Mouse (Mus musculus) CD8-positive naive resting alpha-beta T cell, adult 2 months (primary cell): Measurements from ENCODE around the gene Cds2.
"Not testable (repeated sequence)": the region's sequence is repeated elsewhere in the genome, so short reads cannot be mapped to it uniquely, and the experiment has no call there.

ENCODE experiments used
- DNase-seq, 2 experiments: peaks; one replicate each; pipeline ENCODE4 v3.0.0; 2022; ENCODE audit warnings: low read depth in 2 of 2, low spot score in 2 of 2

Cds2 gene

DNA sequence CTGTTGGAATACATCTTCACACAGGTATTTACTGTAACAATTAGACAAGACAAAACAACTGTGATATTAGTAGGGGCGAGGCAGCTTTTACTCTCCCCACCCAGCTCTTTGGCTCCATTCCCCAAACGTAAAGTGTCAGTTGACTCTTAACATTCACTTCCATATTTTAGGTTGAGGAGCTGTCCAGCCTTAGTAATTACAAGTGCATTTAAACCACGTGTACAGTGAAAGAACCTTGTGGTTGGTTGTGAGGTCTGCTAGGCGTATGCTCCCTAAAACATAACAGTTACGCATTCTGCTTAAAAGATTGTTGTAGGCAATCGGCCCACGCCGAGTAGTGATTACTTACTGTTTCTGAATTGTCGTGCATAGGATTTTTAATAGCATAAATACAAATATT, 2.2 kb downstream of the Cds2 start:
- DNase-seq: no peak

DNA sequence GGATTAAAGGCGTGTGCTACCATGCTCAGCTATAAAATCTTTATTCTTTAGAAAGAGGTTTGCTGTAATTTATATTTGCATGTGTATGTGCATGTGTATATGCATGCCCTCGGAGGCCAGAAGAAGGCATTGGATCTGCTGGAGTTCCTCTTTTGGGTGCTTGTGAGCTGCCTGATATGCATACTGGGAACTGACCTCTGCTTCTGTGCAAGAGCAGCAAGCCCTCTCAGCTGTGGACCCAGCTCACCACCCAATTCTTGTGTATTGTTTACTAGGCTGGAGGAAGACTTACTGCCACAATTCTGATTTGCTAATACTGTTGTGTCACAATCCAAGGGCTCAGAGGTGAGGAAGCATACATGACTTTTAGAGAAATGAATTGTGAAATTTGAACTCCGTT, 3.1 kb downstream of the Cds2 start:
- DNase-seq: no peak

DNA sequence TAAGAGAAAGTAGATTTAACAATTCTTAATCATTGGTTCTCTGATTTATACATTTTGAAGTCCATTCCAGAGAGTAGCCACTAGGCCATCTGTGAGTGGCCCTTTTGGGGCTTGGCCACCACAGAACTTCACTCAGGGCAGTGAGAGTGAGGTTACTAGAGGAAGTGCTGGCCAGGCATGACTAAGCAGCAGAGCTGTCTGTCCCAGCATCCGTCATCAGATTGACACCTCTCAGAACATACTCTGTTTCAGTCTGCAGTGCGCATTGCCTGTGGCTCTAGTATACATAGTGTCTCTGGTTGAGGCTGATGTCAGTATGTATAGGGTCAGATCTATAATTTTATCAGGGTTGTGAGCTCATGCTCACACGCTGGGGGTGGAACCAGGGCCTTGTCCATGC, 6.3 kb downstream of the Cds2 start:
- DNase-seq: no peak

DNA sequence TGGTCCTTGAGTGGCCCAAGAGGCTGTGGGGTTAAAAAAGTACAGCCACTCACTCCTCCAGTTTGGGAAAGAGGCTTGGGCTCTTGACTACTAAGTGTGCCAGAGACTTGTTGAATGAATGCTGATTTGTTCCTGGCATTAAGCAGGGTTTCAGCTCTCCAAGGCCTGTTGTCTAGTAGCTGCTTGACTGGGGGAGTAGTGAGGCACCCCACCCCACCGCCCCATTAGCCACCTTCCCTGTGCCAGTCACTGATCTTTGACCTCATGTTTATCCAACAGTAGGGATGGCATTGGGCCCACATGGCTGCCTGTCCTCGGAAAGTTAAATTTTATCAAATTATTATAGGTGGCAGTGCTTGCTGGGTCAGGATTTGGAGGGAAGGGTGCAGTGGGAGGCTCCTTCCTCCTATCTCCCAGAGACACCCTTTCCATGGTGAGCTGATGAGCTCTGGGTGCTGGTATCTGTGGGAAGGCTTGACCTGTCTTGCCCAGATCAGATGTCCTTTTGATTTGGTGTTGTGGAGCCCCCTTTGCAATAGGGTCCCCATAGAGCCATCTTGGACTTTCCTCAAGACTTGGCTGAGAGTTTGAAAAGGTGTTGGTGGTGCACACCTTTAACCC, 7.5 kb downstream of the Cds2 start:
- DNase-seq: no peak

DNA sequence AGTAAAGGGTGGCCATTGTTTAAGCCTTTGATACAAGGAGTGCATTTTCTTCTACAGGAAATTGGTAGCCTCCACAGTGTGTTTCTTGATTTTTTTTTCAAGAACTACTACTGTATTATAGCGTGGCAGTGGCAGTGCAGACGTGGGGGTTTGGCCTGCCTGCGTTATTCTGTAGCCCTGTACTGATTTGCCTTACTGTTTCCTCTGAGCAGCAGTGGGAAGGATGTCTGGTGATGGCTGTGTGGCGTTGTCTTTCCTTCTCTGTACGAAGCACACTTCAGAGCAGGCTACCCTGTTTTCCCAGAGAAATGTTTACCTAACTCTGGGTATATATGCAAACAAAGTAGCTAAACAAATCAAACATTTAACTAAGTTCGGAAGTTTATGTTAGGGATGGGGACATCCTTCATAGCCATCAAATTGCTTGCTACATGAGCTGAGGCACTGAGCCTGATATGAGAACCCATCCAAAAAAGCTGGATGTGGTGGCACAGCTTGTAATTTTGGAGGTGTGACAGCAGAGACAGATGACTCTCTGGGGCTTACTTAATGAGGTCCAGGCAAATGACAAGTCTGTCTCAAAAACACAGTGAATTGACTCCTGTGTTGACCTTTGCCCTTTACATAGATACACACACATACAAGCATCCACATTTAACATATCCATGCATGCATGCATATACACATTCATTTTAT, 9.9 kb downstream of the Cds2 start:
- DNase-seq: no peak

DNA sequence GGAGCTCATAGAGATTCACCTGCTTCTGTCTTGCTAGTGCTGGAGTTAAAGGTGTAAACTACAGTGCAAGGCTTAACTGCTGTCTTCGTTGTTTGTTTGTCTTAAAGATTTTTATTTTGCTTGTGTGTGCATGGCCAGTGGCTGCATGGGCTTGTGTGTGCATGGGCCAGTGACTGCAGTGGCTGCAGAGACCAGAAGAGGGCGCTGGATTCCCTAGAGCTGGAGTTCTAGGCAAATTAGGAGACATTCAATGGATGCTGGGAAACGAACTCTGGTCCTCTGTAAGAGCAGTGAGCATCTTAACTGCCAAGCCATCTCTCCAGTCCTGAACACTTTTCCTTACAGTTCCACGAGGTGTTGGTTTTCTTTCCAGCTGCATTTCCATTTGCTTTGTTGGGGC, 12.6 kb downstream of the Cds2 start:
- DNase-seq: no peak

DNA sequence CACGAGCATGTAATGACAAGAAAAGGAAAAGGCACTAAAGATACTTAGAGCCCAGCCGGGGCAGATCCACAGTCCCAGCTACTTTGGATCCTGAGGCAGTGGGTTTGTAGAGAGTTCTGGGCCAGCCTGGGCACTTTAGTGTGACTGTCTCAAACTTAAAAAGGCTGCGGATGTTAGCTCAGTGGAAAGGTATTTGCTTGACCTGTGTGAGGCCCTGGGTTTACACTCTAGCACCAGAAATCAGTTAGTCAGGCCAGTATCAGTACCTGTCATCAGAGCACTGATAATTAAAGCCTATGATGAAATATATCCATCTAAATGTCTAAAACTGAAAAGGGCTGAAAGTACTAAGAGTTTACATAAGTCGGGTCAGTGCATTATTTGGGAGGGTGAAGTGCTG, 13.3 kb downstream of the Cds2 start:
- no peak for DNase-seq

DNA sequence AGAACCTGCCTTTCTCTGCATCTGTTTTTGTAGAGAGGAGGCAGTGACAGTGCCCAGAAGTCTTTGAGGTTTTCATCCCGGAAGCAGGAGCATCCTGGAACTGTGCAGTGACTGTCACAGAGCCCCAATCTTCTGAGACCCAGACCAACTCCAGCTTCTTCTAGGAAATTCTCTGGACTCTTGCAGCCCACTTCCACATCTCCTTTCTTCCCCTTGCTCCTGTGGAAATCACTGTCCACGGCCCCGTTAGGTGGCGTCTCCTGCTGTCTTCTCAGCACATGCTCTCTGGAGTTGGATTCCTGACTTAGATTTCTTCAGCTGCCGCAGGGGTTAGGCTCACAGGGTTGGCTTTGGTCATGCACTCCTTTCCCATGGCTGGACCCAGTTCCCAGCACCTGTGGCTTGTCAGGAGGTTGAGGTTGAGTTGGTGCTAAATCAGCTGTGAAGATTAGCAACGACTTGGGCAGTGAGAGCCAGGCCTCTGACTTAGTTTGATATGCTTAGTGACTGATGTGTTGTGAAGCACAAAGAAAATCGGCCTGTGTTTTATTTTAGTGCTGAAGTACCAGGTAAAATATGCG, 15.4 kb downstream of the Cds2 start:
- no peak for DNase-seq

DNA sequence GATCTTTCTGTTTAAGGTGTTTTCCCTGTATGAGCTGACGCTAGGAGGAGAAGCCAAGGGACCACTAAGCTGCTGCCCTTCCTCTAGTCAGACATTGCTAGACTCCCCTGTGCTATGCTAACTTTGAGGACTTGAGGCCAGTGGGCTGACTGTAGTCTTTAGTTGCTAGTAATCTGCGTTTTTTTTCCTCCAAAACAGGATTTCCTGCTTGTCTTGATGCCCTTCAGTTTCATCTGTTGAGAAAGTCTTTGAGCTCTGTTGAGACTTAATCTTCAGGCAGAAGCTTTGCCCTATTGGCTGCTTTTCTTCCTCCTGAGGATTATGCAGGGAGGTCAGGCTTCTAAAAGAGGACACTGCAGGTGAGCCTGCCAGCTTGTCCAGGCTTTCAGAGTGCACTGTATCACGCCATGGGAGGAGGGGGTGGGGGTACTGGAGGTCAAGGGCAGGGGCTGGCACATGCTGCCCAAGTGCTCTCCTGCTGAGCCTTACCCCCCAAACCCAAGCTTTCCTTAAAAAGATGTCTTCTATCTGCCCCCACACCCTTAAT, 16.5 kb downstream of the Cds2 start:
- DNase-seq: no peak

DNA sequence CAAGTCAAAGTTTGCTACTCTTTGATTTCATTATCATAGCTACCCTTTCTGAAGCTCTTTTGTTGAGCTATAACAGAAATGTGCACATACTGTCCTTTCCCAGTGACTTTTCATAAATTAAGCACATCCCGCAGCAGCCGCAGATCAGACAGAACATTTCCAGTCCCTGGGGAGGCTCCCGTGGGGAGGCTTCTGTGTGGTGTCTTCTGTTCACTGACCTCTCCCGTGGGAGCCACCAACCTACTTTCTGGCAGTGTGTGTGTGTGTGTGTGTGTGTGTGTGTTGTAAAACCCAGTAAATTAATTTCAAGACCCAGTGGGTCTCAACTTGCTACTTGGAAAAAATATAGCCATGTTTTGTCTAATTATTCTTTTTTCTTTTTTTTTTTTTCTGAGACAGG, 17.0 kb downstream of the Cds2 start:
- no peak for DNase-seq

DNA sequence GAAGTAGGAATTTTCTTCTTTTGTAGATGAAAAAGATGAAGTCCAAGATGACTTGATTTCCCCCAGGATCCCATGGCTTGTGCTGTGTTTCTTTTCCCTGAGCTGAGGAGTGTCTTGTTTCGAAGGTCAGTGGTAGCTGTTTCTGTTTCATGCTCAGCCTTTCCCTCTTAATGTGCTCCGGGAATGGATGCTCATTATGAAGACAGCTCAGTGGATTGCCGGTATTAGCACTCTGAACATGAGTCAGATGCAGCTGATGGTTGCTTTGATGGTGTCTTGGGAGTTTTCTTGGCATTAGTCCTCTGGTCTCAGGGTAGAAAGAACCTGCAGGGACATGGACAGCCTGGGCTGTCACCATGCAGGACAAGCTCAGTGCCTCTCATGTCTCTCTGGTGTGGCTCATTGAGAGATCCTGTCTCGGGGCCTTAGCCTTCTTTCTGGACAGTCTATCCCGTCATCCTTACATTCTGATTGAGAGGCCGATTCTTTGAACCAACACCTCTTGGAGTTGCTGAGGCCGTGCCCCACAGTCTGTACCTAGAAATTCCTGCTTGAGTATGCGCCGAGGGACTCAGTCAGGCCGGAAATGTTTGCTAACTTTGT, 17.7 kb downstream of the Cds2 start:
- DNase-seq: no peak

DNA sequence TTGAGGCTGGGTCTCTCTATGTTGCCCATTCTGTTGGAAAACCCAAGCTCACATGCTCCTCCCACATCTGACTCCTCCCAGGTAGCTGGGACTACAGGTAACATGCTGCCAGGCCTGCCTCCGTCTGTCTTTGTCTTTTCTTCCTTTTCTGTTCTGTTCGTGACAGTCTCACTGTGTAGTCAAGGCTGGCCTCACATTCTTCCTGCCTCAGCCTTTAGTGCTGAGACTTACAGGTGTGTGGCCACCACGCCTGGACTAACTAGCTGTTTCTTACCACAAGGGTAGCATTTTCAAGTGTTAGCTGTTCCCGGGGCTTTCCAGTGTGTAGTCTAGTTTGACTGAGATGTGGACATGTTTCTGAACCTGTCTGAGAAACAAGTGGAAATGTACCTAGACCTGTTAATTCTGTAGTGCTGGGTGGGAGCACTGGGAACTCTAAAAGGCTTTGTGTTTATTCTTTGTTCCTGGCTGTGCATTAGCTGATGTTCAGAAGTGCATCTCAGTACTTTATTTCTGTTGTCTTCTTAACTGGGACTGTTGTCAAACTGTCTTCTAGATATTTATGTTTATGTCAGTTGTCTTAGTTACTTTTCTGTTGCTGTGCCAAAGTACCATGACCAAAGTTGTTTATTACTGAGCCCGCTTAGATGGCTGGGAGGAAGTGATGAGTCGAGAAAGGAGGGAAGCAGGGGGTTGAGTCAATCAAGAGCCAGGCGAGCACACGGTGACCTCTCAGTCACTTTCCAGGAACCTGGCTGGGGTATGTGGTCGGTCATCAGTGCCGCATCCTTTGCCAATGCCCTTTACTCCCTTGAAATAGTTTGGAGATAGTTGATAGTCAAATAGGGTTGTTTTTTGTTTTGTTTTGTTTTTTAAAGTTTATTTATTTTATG, 18.9 kb downstream of the Cds2 start:
- no peak for DNase-seq

DNA sequence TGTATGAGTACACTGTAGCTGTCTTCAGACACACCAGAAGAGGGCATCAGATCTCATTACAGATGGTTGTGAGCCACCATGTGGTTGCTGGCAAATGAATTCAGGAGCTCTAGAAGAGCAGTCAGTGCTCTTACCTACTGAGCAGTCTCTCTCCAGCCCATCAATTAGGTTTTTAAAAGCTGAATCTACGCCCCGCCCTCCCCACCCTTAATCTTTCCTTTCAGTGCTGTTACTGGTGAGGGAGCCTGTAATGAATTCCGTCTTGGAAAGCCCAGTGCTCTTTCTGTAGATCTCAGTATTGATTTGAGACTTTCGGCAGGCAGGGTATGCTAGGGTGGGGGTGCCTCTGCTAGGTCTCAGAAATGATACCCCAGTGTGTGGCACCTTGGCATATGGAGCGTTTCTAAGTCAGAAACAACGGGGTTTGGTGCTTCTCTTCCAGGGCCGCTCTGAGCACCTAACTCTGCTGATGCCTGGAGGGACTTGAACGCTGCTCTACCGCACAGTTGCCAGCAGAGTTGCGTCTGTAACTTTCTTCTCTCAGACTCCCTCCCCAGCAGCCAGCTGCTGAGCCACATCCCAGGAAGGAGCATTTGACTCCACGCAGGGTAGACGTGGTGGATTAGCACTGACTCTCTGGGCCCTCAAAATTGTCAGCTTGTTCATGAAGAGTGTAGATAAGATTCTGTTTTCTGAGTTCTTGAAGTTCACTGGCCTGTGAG, 19.7 kb downstream of the Cds2 start:
- no peak for DNase-seq

DNA sequence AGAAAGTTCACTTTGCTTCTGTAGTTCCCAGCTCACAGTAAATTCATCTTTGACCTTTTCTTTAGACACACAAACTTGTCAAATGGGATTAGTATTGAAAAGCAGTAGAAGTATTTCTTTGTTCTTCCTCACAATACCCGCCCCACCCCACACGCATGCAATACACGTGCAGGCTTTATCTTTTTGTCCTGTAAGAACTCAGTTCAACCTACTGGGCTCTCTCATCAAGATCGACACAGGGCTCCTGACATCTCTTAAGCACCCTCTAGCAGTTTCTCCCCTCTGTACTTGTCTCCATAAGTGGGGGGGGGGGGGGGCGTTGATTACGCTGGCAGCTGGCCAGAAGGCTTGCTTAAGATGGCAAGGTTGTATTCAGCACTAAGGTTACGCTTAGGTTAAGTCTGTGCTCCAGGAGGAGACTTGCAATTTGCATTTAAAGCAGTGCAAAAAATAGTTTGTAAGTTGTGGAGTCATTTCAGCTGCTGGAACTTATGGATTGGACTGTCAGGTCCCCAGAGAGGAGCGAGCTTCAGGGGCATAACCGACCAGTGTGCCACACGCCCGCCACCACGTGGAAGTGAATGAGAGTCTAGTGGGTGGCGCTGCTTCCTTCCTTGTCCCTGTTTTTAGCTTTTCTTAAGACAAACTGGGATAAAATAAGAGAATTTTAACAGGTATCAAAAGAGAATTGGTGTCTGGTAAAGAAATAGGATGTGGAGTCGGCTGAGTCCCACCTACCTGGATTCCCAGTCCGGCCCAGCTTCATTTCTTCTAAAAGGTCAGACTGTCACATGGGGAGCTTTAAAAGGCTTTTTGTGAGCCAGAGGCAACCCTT, 20.5 kb downstream of the Cds2 start:
- no peak for DNase-seq

DNA sequence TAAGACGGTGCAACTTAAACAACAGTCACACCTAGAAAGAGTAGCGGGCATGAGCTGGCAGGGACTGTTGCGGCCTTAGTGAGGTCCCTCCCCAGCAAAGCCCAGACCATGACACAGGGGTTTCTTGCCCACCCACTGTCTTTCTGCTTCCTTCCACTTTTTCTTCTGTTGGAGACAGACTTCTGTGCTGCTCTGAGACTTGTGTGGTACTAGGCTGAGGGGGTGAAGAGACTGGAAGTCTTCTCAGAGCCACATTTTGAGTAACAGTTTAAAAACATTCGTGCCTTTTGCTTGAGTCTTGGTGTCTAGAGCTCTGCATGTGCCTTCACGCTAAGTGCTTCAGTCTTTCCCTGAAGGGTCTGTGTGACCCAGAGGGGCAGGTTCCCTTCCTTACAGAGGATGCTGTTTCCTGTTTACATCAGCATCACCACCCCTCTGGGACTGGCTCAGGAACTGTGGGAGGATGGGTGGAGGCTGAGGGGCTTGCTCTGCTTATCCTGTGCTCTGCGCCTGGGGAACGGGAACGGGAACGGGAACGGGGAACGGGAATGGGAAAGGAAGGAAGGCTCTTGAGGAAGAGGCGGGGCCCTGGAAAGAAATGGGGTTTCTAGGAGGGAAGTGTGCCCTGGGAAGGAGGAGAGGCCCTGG, 21.7 kb downstream of the Cds2 start:
- DNase-seq: no peak

DNA sequence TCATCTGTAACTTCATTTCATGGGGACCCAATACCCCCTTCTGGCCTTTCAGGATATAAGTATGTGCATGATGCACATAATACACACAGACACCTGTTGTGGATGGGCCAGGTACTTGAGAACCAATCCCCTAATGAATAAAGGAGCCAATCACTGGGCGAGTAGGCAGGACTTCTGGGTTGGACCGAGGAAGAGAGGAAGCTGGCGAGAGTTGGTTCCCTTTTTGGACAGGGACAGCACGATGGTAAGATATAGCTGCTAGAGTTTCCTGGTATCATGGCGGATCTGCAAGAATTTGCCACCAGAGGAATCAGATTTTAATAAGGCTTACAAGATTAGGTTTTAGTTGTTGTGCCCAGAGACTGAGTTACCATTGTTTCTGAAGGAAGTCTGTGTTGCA, 22.8 kb downstream of the Cds2 start:
- not testable (repeated sequence) for DNase-seq

DNA sequence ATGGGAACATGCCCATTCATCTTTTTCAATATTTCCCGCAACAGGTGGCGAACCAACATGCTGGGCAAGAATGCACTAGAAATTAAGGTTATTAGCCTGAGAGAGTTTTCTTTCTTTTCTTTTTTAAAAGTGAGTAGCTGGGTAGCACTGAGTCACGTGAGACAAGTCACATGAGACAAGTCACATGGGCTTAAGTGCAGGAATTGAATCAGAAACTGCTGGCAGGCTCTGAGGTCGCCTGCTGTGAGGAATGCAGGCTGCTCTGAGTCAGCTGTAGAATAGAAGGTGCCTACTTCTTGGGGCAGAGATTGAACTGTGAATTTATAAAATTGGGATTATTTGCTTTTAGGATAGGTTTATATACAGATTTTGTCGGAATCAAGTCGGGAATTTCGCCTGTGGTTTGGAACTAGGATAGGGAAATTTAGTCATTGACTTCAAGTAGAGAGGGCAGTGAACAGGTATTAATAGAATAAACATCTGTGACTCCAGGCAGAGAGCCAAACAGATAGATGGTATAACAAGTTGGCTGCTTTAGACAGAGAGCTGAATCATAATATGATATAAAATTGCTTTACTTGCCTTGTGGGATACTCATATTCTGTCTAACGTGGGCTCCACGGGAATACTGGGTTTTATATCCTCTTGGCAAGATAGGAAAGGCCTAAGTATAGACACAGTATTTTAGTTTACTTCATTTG, 23.6 kb downstream of the Cds2 start:
- DNase-seq: no peak

DNA sequence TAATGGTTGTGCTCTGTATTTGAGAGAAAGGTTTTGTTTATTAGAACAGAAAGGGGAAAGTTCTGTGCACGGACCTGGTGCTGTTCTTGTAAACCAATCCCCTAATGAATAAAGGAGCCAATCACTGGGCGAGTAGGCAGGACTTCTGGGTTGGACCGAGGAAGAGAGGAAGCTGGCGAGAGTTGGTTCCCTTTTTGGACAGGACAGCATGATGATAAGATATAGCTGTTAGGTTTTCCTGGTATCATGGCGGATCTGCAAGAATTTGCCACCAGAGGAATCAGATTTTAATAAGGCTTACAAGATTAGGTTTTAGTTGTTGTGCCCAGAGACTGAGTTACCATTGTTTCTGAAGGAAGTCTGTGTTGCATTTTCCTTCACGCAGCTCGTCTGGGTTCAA, 26.3 kb downstream of the Cds2 start:
- DNase-seq: not testable (repeated sequence)

DNA sequence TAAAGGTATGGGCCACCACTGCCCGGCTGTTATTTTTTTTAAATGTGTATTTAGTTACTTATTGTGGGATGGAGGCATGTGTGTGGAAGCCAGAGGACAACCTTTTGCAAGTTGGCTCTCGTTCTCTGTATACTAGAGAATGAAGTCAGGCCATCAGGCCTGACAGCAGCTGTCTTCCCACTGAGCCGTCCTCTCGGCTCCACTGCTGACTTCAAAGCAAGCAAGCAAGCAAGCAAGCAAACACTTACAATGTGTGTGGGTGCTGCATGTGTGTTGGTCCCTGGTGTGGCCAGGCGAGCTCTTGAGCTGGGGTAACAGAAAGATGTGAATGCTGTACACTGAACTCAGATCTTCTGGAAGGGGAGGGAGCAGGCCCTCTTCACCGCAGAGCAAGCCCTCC, 27.9 kb downstream of the Cds2 start:
- DNase-seq: no peak
